Mouse (Mus musculus): Measurements from ENCODE around the gene Wdfy3.

DNA sequence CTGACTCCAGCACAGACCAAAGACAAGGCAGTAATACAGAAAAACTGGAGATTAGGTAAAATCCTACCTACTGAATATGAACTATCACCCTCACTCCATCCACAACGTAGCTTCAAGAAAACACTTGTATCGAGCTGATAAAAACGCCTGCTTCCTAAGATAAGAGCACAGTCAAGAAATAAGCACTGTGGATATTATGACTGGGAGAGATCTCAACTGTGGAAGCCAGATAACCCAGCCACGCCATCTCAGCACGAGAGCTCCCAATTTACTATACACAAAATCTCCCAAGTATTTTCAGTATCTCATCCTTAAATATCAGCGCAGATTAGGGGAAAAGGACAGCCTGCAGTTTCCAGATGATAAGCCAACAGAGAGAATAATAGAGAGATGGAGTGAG lies 90.1 kb downstream of the Wdfy3 start:
- TF ChIP-seq POLR2A (IDR thresholded peaks at IDR 0.05; ENCODE audit: extremely low read depth, insufficient read depth, low read length) (no peak), CTCF (IDR thresholded peaks at IDR 0.05; ENCODE audit: low read depth, low read length) (no peak)

Data from liver, adult 2 months (tissue).